Mouse (Mus musculus): ENCODE data around the gene Ppie.

- TF ChIP-seq POLR2A (IDR thresholded peaks at IDR 0.05; ENCODE audit: control insufficient read depth, low read depth, low read length) (no peak), CTCF (IDR thresholded peaks at IDR 0.05; ENCODE audit: control insufficient read depth, insufficient read depth, insufficient replicate concordance, low read depth, low read length) (no peak)
These were observed 16.1 kb upstream of the Ppie start for GRCm38 (mm10) chr4:123155840-123156239.

Measured in testis, adult 2 months (tissue).